Mouse (Mus musculus): ENCODE data around the gene Tbc1d5.

Tbc1d5 gene

DNA sequence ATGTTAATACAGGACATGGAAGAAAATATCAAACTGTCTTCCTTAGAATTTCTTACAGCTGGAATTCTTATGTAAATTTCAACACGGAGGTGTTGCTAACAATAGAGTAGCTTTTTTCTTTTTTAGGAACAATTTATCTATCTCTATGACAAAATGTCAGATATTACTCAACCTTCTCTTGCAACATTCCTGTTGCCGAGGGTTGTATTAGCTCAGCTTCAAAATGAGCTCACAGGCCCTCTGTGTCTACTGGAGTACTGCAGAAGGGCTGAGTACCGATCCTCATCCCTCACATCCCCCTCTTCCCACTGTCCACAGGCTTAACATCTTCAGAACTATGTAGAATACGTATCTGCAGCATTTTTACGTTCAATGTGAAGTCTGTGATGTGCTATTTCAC lies 302.7 kb downstream of the Tbc1d5 start:
- DNase-seq (ENCODE audit: low spot score): no peak

DNA sequence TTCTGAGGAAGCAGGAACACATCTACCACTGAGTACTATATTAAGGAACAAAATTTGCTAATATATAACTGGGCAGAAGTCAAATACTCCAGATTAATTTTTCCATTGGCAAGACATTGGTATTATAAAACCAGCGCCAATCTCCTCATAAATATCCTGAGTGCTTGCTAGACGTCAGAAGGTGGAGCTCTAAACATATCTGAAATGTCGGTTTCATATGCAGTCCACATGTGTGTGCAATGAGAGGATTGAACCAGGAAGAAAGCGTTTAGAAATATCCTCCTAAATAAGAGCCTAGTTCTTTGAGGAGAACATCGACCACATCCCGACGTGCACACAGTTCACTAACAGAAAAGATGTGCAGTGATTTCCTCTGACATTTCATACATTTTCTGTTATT lies 305.1 kb downstream of the Tbc1d5 start:
- DNase-seq (ENCODE audit: low spot score): no peak

DNA sequence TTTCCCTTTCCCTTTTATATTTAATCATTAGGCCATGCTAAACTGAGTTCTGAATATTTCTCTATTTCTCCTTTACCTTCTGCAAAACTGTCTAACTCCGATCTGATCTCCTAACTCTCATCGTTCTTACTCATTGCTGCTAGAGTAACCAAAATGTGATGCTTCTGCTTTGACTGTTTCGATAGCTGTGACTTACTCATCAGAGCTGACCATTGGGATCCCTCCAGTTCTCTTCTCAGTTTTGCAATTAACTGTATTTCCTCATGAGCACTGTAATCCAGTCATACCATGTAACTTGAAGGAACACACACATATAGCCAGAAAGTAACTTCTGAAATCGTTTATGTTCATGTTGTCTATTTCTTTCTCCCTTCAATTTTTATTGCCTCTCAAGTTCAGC lies 306.6 kb downstream of the Tbc1d5 start:
- no peak for DNase-seq (ENCODE audit: low spot score)

DNA sequence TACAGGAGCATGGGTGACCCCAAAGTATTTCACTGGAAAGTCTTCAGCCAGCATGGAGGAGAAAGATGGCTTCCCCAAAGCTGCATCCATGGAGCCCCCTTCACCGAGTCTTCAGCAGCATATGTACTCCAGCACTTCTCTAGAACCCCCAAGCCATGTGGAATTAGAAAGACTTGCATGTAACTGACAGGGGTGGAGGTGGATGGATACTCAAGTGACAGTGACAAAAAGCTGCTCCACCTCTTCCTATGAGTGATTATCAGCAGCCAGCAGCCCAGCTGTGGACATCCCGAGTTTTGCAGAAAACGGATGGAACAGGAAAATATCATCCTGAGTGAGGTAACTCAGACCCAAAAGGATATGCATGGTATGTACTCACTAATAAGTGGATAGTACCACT lies 311.9 kb downstream of the Tbc1d5 start:
- DNase-seq (ENCODE audit: low spot score): no peak

DNA sequence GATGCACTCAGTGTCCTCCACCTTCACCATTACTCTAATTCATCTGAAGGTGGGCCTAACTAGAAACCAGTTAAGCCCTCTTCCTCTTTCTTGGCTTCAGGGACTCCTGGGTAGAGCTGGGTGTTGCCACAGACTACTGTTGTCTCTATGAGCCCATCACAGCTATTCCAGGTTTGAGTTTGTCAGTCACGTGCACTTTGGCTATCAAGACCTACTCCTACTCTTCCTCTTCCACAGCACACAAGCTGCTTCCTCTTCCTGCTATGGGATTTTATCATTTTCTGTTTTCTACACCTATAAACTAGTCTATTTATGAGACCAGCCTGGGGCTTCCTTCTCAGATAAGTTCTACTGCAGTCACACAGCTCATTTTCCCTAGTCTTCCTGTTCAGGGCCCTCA lies 314.4 kb downstream of the Tbc1d5 start:
- no peak for DNase-seq (ENCODE audit: low spot score)

DNA sequence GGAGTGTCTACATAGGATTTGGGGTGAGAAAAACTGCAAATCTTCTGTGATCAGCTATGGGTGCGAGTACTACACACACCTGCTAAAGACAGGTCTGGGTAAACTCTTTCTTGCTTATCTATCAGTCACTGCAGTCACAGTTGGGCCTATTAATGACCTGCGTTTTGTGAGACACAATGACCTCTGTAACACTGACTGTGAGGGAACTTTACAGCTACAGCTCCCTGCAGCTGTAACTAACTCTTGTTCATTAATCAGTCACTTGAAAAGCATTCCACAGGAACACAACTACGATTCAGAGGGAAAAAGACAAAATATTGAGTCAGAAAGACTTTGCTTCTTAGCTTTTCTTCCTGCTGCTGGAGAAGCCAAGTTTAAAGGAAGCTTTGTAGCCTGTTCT lies 325.9 kb downstream of the Tbc1d5 start:
- no peak for DNase-seq (ENCODE audit: low spot score)

DNA sequence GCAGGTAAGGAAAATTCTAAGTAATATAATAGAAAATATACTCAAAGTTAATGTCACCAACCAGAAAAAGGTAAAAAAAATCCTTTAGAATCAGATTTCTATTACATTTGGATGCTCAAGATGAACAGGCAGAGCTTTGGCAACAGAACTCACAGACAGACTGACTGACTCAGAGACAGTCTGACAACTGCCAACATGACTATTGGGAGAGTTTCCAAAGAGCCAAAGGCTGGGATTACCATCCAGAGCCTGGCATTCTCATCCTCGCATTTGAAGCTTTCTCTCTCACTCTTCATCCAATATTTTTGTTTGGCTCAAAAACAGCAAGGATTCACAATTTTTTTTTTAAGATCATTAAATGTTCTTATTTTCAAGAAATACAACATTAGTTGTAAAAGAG lies 327.8 kb downstream of the Tbc1d5 start:
- DNase-seq (ENCODE audit: low spot score): no peak

DNA sequence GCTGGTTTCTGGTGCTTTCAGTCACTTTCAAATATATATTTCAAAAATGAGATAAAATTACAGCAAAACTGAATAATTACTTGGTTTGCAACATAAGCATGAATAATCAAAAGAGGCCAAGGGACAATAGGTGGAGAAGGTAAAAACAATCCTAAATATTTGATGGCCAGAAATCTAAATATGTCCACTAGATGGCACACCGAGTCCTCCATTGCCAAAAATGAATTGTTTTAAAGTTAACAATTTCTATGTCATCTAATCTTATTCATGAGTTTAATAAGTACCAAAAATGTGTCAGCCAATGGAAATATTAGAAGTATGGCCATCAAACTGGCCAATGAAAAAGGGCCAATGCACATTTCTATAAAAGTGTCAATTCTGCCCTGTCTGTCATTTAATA lies 365.1 kb downstream of the Tbc1d5 start:
- DNase-seq (ENCODE audit: low spot score): peak; percentile 71

DNA sequence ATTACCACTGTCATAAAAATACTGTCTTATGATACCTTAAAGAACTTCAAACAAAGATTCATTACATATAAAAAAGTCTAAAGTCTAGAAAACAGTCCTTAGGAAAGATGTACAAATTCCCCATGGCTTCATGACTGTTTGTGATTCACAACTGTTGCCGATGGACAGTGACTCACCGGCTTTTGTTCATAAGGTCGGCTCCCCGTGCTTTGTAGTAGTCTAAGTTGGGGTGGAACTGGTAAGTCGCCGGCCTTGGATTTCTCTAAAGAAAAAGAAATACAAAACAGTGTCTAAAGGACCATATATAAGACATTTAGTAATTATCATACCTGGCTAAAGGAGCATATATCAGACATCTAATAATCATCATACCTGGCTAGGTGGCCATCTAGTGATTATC lies 365.6 kb downstream of the Tbc1d5 start:
- DNase-seq (ENCODE audit: low spot score): no peak

DNA sequence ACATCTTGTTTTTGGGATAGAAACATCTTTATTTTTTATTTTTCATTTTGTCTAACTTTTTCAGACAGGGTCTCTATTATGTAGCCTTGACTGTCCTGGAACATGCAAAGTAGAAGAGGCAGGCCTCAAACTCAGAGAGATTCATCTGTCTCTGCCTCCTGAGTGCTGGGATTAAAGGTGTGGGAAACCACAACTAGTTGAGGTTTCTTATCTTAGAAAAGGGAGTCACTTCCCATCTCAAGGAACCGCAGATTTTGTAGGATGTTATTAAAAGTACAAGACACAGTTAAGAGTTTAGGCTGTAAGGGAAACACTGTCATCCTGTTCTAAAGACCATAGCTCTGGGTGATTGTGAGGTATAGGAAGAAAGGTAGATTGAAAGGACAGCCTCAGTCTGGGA lies 373.5 kb downstream of the Tbc1d5 start:
- DNase-seq (ENCODE audit: low spot score): no peak

DNA sequence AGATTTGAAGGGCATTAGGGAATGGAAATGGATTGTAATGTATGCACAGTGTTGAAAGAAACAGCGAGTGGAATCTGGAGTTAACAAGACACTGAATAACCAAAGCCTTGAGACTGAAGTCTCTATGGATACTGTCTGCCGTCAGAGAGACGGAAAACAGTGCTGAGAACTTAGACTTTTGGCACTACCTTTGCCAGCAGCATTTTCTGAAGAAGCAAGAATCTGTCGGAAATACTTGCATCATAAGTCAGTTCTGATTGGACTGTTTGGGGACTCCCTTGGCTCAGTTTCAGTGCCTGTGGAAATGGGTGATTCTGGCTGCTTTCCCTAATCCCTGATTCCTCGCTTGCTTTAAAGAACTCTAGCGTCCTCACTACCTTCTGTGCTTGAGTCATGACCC lies 375.9 kb downstream of the Tbc1d5 start:
- no peak for DNase-seq (ENCODE audit: low spot score)

DNA sequence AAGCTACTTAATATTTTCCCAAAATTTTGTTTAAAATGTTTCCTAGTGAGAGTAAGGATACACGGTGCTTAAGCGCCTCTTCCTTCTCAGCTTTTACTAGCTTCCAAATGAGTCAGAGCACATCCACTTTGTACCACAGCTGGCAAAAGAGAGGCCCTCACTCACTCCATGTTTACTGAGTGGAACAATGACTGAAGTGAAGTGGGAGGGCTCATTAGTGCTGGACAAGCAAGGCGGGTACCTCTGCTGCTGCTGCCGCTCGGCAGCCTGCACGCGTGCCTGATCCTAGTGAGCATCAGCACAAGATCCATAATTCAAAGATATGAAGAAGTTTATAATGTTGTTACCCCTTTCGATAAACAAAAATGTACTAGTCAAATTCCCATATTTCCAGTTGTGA lies 376.8 kb downstream of the Tbc1d5 start:
- DNase-seq (ENCODE audit: low spot score): no peak

DNA sequence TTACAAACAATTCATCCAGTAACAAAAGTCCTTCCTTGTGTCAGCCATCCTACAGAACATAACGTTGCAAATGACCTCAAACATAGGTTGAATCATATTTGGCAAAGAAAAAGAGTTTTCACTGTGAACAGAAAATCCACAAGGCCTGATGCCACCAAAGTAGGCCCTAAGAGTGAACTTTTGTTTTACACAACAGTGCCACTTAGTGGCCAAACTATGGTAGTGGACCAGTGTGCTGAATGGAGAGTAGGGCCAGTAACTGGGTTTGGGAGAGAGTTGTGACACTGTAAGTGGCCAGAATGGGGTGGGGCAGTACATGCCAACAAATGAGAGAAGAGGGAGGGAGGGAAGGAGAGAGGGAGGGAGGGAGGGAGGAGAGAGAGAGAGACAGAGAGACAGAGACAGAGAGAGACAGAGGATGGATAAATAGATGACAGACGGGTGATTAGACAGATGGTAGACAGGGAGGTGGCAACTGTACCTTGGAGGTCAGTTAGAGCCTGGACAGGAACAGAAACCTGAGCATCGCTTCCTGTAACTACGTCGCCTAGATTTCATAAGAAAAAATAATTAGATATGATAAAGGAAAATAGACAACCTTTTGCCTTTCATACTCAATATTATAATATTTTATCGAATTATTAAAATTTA lies 383.6 kb downstream of the Tbc1d5 start:
- DNase-seq (ENCODE audit: low spot score): peak; percentile 89

DNA sequence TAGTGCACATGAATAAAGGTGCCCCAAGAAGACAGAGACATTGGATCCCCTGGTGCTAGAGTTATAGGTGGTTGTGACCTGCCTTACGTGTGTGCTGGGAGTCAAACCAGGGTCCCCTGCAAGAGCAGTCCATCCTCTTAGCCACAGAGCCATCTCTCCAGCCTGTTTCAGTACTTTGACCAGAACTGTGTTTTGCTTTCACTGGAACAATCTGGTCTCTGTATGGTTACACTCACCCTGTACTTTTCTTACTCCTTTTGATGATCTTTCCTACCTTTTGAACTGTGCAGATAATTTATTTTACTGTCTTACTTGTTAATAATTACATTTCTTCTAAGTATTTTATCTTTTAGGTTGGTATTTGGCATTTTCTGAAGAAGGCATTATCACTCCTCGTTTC lies 387.5 kb downstream of the Tbc1d5 start:
- DNase-seq (ENCODE audit: low spot score): no peak

DNA sequence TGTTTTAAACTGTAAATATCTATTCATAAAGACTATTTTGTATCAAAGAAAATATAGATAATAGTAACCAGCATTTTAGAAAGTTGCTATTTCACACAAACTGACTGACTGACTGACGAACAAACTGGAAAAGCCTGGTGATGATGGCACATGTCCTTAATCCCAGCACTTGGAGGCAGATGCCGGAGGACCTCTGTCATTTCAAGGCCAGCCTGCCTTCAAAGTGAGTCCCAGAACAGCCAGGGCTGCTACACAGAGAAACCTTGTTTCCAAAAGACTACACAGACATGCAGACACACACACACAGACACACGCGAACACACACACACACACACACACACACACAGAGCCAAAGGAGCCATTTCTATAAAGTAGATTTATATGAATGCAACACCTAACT lies 390.3 kb downstream of the Tbc1d5 start:
- DNase-seq (ENCODE audit: low spot score): no peak

DNA sequence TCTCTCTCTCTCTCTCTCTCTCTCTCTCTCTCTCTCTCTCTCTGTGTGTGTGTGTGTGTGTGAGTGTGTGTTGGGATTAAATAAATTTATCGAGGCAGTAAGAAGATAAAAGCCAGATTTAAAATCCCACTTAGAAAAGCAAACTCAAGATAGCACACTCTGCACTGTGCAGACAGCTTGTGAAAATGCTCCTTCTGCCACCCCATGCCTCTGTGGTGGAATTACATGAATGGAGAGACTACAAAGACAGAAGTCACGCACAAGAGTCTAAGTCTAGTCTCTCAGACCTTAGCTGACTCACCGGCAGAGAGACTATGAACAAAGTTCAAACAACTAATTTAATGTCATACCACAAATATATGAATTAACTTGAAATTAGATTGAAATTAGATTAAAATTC lies 403.9 kb downstream of the Tbc1d5 start:
- DNase-seq (ENCODE audit: low spot score): no peak

DNA sequence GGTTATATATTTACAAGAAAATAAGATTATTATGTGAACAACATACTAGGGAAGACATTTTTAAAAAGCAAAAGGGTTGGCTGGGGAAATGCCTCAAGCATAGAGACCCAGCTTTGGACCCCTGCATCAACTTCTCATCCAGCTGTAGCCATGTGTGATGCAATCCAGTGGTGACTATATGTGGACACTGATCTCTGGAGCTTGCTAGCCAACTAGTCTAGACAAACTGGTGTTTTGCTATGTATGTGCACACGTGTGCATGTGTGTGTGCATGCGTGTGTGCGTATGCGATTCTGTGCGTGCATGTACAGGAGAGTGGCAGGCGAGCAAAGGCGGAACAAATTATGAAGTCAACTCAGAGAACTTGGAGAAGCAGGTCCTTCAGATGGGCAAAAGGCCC lies 414.8 kb downstream of the Tbc1d5 start:
- DNase-seq (ENCODE audit: low spot score): no peak

DNA sequence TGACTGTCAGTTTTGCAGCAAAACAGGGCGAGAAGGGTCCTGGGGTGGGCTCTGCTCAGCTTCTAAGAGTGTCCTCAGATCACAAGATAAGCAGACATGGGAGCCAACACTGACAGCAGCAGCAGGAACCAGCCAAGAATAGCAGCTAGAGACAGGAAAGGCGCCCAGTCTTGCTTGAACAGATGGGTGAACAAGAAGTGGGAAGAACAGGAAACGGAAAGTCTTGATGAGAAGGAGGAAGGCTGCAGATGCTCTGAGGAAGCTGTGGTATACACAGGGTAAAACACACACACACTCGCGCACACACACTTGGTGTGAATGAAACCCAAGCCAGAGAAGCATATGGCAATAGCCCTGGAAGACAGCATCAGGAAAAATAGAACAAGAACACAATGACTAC lies 415.7 kb downstream of the Tbc1d5 start:
- DNase-seq (ENCODE audit: low spot score): no peak

DNA sequence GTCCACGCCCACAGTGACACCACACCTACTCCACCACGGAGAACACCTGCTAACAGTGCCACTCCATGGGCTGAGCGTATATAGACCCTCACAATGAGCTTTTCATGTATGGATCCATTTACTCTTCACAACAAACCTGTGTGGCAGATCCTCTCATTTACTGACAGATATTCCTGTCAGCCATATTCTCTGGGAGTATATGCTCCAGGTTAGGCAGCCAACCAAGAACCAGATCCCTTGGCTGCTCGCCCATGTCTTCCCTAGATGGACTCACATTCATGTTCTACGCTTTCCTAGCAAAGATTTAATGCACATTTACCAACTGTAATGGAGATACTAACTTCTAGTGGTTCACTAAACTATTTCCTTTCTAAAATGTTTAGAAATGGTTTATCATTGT lies 416.9 kb downstream of the Tbc1d5 start:
- DNase-seq (ENCODE audit: low spot score): no peak

DNA sequence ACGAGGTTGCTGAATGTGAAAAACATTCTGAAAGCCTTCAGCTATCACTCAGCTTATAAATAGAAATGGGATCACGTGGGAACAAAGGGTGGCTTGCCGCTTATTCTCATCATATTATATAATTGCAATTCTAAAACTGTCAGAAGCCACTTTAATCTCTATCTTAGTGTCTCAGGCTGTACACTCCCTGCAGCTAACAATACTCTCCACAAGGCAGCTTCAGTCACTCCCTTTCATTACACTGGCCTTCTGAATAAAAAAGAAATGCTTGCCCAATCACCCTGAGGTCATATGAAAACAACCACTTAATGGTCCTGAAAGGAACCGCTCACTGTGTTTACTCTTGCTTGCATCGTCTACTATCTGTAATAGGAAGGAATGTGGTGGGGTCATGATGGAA lies 418.1 kb downstream of the Tbc1d5 start:
- DNase-seq (ENCODE audit: low spot score): peak; percentile 14

DNA sequence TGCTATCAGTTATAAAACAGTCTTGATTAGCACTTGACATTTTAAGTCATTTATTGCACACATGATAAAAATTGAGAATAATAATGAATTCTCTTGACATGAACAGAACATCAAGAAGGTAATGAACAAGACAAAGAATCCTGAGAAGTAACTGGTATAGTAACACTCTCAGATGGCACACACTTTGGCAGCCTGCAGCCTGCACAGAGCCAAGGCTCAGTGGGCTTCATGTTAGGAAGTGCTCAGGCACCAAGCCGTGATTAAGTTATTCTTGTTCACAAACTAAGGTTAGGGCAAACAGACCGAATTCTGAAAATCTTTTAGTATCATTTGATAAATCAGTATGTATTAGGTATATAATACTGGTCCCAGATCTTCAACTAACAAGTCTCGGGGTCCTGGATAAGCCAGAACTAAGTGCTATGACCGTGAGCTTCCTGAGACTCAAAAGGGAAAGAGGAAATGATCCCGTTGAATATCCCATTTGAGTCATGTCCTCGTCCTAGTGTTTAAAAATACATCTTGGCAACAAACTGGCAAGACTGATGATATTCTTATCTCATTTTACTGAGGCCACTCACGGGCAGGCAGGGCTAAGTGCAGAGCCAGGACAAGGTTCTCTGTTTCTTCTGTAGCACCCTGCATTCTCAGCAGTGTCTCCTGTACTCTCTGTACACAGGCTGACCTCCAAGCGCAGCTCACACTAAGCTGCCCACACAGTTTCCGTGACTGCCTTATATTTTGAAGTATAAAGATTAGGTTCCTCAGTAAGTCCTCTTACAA lies 425.6 kb downstream of the Tbc1d5 start:
- no peak for DNase-seq (ENCODE audit: low spot score)

DNA sequence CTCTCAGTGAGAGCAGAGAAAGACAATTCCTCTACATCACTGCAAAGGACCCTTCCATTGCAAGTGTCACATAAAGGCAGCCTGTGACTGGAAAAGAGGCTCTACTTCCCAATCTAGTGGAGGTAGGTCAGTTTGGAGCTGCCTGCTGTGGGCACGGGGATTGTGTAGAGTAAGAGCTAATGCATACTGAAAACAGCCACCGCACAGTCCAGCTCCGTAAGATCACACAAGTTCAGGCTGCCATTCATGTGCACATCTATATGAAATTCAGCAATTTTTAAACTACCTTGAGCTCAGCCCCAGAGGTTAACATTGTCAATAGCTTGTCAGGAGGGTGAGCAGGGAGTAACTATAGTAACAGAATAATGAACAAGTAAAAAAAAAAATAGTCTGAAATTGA lies 426.4 kb downstream of the Tbc1d5 start:
- no peak for DNase-seq (ENCODE audit: low spot score)

DNA sequence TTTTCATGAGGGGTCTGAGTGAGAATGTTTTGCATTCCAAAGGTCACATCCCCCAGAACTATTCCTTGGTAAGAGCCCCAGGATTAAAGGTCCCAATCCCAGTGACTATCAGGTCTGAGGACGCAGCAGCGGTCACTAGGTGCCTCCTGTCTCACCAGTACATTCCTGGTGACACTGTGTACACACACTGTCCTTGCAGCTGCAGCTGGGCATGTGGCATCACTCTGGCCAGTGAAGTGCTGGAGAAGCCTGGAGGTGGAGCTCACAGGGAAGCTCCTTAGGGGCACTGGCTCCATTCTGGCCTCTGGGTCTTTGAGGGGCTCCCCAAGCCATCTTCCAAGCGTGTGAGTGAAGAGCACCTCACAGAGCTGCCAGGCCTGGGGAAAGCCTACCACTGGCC lies 427.2 kb downstream of the Tbc1d5 start:
- no peak for DNase-seq (ENCODE audit: low spot score)

DNA sequence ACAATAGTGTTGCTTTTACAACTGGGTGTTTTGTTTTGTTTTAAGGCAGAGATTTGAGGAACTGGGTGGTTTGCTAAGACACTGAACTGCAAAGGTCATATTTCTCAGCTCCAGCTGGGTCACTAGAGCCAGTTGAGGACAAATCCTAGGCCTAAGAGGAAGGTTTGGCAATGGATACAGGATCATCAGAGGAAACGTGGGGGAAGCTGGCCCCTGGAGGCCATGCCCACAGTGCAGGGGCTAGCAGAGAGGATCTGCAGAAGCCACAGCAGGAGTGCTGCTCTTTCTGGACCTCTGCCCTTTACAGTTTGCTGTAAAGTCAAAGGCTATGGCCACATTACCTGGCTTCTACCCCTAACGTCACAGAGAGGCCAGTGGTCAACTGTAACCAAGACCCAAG lies 428.3 kb downstream of the Tbc1d5 start:
- no peak for DNase-seq (ENCODE audit: low spot score)

All from retina, embryonic 14.5 days (tissue).